Mouse (Mus musculus) layer of hippocampus, adult 18-20 months (tissue): Measurements from ENCODE around the gene Ctrl. TPM values are rescaled to one million over a fixed set of nuclear protein-coding genes. Genes with fewer than 3 reads are reported as not detected.
A peak's percentile ranks its signal among the peaks of the same experiment; 100 is the strongest.

Experiments used
- DNase-seq, 2 experiments: peaks; one replicate each; pipeline ENCODE4 v3.0.0; 2022; ENCODE audit warnings: low spot score in 2 of 2
- total RNA-seq, 2 experiments: library from RNA; stranded (reverse); gene quantifications; 2 replicates each; pipeline ENCODE4 v1.2.3; 2021

Ctrl gene
- total RNA-seq, 2 experiments from 2014 or later = 1.1 to 1.8 TPM

DNA sequence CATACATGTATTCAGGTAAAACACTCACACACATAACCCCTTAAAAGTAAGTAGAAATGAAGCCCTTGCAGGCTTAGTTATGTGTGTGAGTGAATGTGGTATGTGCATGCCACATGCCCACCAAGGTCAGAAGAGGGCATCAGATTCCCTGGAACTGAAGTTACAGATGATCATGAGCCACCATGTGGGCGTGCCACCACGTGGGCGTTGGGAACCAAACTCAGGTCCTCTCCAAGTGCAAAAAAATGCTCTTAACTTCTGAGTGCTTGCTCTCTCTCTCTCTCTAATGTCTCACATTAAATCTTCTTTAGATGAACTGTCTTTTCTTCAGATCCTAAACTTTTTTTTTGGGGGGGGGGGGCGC, 4.6 kb upstream of the Ctrl start, which contains the start of gene Psmb10:
TSS of gene Psmb10 (minus strand) at position 139 of the 364 bp plus-strand sequence.
- no peak for DNase-seq

- DNase-seq = peak in 1 of 2 experiments; percentile 60
Measured at GRCm38 (mm10) chr8:105937496-105938305, 4.0 kb upstream of the Ctrl start.

GRCm38 (mm10) chr8:105936866-105937475, 3.3 kb upstream of the Ctrl start:
- peak; percentile 81 to 90 for DNase-seq

- DNase-seq = no peak
Measured at GRCm38 (mm10) chr8:105935863-105936603, 2.4 kb upstream of the Ctrl start.

- DNase-seq = no peak
Measured at GRCm38 (mm10) chr8:105935105-105935504, 1.4 kb upstream of the Ctrl start.

- DNase-seq = no peak
Measured at GRCm38 (mm10) chr8:105932525-105932924, 1.1 kb downstream of the Ctrl start.

- DNase-seq = no peak
Measured at GRCm38 (mm10) chr8:105931271-105931670, 2.4 kb downstream of the Ctrl start.

DNA sequence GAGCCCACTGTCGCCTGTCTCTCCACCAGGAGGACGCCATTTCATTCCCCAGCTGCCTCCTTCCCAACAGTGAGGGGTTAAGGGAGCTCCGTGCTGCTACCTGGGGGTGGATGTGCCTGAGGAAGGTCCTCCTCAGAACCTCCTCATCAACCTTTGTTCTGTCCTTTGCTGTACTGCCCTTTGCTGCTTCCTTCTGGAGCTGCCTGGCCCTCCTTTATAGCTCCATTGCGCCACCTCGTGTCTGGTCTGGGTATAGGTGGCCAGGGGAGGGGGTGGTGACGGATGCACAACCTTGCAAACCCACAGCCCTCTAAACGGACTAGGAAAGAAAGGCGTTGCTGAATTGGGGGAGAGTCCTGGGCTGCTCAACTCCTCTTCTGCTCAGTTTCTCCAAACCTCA, 3.1 kb downstream of the Ctrl start:
- DNase-seq = peak; percentile 76 to 83

DNA sequence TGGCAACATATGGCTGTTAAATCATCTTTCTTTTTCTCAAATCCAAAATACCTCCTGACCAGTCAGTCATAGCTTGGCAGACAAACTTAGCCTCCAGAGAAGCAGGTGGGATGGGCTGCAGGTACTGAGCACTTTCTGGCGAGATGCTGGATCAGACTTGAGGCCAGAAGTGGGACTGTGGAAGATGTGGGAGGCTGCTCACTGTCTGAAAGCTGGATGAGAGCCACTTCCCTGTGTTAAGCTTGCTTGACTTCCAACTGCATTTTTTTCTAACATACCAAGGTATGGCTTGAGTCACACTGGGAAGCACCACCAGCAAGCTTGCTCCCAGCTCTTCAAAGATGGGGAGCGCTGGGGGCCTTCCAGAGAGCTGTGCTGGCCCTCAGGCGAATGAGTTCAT, 8.5 kb downstream of the Ctrl start:
- no peak for DNase-seq

DNA sequence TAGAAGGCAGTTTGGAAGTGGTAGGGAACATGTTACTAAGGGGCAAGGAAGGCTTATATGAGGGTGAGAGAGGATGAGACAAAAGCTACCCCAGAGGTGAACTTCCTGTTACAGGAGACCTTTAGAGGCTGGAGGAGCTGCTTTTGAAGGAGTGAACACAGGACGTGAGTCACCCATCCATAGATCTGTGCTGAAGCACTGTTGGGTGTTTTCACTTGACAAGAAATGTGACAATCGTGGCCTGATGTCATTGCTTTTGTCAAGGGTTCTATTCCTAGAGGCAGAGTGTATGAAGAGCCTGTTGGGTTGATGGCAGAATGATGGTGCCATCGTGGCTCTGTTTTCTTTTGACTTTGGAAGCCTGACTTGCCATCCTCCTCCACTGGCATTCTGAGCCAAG, 14.3 kb downstream of the Ctrl start:
- DNase-seq = no peak

- DNase-seq = no peak
Measured at GRCm38 (mm10) chr8:105900941-105901616, 32.6 kb downstream of the Ctrl start.

DNA sequence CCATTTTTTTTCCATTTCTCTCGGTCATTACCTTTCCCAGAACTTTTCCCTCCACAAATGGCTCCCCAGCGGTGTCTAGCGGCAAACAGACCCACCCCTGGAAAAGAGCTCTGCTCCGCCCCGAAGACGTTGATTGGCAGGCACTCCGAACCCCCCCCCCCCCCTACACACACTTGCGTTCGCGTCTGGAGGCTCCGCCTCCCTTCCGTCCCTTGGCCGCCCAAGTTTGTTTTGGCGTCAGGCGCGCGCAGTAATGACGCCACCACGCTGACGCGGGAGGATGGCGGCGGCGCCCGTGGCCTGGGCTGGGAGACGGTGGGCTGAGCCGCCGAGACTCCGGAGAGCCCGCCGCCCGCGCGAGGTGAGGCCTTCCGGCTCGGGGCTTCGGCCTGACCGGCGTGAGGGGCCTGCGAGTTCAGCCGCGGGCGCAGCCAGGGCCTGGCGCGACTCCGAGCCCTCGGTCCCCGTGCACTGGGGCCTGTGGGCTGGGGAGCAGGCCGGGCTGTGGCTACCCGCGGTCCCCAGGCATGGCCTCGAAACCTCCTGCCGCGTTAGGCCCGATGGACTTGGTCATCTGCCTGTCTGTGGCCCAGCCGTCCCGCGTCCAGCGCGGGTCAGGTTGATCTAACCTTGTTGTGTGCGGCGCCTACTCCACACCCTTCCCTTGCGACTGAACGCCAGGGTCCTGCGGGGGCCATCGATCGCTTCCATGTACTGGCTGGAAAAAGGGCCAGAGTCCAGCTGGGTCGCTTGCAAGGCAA, 33.3 kb downstream of the Ctrl start, which contains the start of gene Pskh1:
TSS of gene Pskh1 (plus strand) at position 262 of the 761 bp plus-strand sequence.
- DNase-seq = peak; percentile 89 to 93

- DNase-seq = no peak
Measured at GRCm38 (mm10) chr8:105897801-105898480, 35.7 kb downstream of the Ctrl start.

DNA sequence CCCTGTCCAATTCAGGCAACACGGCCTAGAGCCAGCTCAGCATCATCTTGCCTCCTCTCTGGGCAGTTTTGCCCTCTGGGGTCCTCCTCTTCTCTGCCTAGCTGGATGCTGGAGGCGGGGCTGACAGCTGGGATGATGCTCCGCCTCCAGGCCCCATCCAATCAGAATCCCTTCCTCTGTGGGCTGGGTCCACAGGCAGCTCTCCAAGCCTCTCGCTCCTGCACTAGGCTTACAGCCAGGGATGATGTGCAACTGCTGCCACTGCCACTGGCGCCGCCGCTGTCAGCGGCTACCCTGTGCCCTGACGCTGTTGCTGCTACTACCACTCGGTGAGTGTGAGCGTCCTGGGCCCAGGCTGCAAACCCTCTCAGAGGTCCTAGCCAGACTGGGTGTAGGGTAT, 40.3 kb downstream of the Ctrl start, which contains the start of gene Nrn1l:
TSS of gene Nrn1l (plus strand) at position 229 of the 400 bp plus-strand sequence.
- DNase-seq = peak; percentile 76 to 80

- DNase-seq = peak in 1 of 2 experiments; percentile 44
Measured at GRCm38 (mm10) chr8:105892432-105892831, 41.2 kb downstream of the Ctrl start.

DNA sequence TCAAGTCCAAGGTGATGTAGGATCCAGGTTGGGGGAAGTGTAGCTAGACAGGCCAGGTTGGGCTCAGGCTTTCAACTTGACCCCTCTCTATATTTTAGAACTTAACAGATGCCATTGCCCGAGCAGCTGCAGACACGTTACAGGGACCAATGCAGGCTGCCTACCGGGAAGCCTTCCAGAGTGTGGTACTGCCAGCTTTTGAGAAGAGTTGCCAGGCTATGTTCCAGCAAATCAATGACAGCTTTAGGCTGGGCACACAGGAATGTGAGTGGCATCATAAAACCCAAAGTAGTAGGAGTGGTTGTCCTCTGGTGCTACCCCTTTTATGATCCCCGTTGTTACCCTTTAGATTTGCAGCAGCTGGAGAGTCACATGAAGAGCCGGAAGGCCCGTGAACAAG, 42.8 kb downstream of the Ctrl start:
- DNase-seq = peak; percentile 75 to 84

GRCm38 (mm10) chr8:105889756-105890465, 43.8 kb downstream of the Ctrl start:
- DNase-seq = no peak
